Comparison of ENCODE assay signal across 8 mouse cellular contexts in the genomic region with DNA sequence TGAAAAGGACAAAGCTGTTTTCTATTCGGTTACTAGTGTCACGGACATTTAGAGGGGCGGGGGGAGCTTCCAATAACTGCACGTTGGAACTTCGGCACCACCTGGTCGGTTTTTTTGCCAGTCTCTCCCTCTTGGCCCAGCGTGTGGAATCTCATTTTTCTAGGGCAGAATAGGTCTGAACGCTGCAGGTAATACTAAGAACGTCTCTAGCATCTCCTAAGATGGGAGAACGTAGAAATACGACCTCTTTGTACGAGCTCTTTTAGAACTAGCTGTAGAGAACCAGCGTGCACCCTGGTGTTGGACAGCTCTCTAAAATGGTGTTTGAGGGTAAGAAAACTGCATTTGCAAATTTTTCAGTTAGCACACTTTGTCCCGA. TPM values are rescaled to one million over a fixed set of nuclear protein-coding genes. Genes with fewer than 3 reads are reported as not detected.
A peak's percentile ranks its signal among the peaks of the same experiment; 100 is the strongest.
DNase-seq lines count a peak whose midpoint lies in the region; ATAC-seq and TF ChIP-seq lines count a peak whose summit lies in the region.

No protein-coding gene starts in this region.

- peak overlapping the region; percentile 87 for H3K27ac ChIP-seq in left cerebral cortex, adult 2 months
- H3K27ac ChIP-seq in bone marrow macrophage, adult 2 months (ENCODE audit: insufficient read depth, low read depth, low read length), result peak overlapping the region; percentile 79
- H3K27ac ChIP-seq in hindbrain, embryonic 15.5 days (replicated peaks), result peak overlapping the region; percentile 92
- peak overlapping the region; percentile 95 for H3K27ac ChIP-seq in midbrain, embryonic 15.5 days

- DNase-seq in left cerebral cortex, adult 2 months (ENCODE audit: extremely low spot score in 1 of 2, low spot score in 2 of 2), result no peak
- DNase-seq in left cerebral cortex, adult 11 months (ENCODE audit: low spot score), result no peak
- no peak for DNase-seq in adrenal gland, postnatal 25 days
- DNase-seq in layer of hippocampus, postnatal 10 days (ENCODE audit: low spot score in 2 of 2), result no peak

- no peak for TF ChIP-seq POLR2A in bone marrow macrophage, adult 2 months (IDR thresholded peaks at IDR 0.05; ENCODE audit: borderline replicate concordance, low read depth, low read length)

- ATAC-seq in hindbrain, embryonic 15.5 days (ENCODE audit: low FRiP score, low read depth), result no peak
- ATAC-seq in midbrain, embryonic 15.5 days (replicated peaks), result peak; percentile 12
- ATAC-seq in megakaryocyte-erythroid progenitor cell, adult 5-6 weeks (replicated peaks; ENCODE audit: low FRiP score, low TSS enrichment, poor library complexity, severe bottlenecking), result no peak

- under 1% methylated on average over 14 of the region's 14 CpGs for WGBS in hindbrain, embryonic 15.5 days
- WGBS in midbrain, embryonic 15.5 days, result 0% methylated on average over 14 of the region's 14 CpGs

- no peaks in the 10 kb centered on the region for H3K9me3 ChIP-seq in hindbrain, embryonic 15.5 days
- no peaks in the 10 kb centered on the region for H3K9me3 ChIP-seq in midbrain, embryonic 15.5 days

- no peak; the same call in 1 of the 2 replicates for TF ChIP-seq CTCF in left cerebral cortex, adult 2 months (IDR thresholded peaks at IDR 0.05)
- TF ChIP-seq CTCF in bone marrow macrophage, adult 2 months (IDR thresholded peaks at IDR 0.05; ENCODE audit: low read depth, low read length), result no peak

- peak overlapping the region; percentile 75 for H3K9ac ChIP-seq in hindbrain, embryonic 15.5 days
- peak overlapping the region; percentile 93 for H3K9ac ChIP-seq in midbrain, embryonic 15.5 days

- intact Hi-C loops in left cerebral cortex, adult 2 months (cut with DNase I), result loop anchor here (1.0 kb wide), 1 partner anchor 93 kb away; no protein-coding TSS in a partner anchor

- H3K4me2 ChIP-seq in hindbrain, embryonic 15.5 days, result peak overlapping the region; percentile 67
- peak overlapping the region; percentile 70 for H3K4me2 ChIP-seq in midbrain, embryonic 15.5 days

- peaks cover under 1% of the 10 kb centered on the region; the same call in 1 of the 2 replicates for H3K36me3 ChIP-seq in hindbrain, embryonic 15.5 days
- H3K36me3 ChIP-seq in midbrain, embryonic 15.5 days (replicated peaks), result 0 out of 2 replicates have a peak, but pooled peaks cover under 1% of the 10 kb centered on the region

- H3K4me3 ChIP-seq in left cerebral cortex, adult 2 months, result peak overlapping the region; percentile 83
- peak overlapping the region; percentile 88 for H3K4me3 ChIP-seq in bone marrow macrophage, adult 2 months (ENCODE audit: insufficient read depth, low read length)
- peak overlapping the region; percentile 79 for H3K4me3 ChIP-seq in hindbrain, embryonic 15.5 days
- H3K4me3 ChIP-seq in midbrain, embryonic 15.5 days, result peak overlapping the region; percentile 98

- no peaks in the 10 kb centered on the region for H3K27me3 ChIP-seq in hindbrain, embryonic 15.5 days
- H3K27me3 ChIP-seq in midbrain, embryonic 15.5 days (replicated peaks), result no peaks in the 10 kb centered on the region

- H3K4me1 ChIP-seq in bone marrow macrophage, adult 2 months (ENCODE audit: control insufficient read depth, insufficient read depth, low read length), result peaks cover 22% of the 10 kb centered on the region
- H3K4me1 ChIP-seq in hindbrain, embryonic 15.5 days (replicated peaks), result peaks cover 22% of the 10 kb centered on the region
- peaks cover 20% of the 10 kb centered on the region for H3K4me1 ChIP-seq in midbrain, embryonic 15.5 days

RNA-seq across cellular contexts. Expression of gene Tfrc, which starts 0.7 kb away (rescaled TPM):
- total RNA-seq in left cerebral cortex, adult 2 months (2021), result 10 to 100 TPM; 68.3 to 85.0 TPM
- 45.0 and 47.0 TPM in 2 replicates for polyA plus RNA-seq in bone marrow macrophage, adult 2 months (2012; ENCODE audit: insufficient read depth, insufficient read length, missing spikeins)
- polyA plus RNA-seq in hindbrain, embryonic 15.5 days (2015; fragmentation: Nextera tagmentation; extraction: Ambion mirVana), result 29.9 and 33.5 TPM in 2 replicates
- 33.0 and 35.6 TPM in 2 replicates for polyA plus RNA-seq in midbrain, embryonic 15.5 days (2015; fragmentation: Nextera tagmentation; extraction: Ambion mirVana)
- 37.9 and 42.6 TPM in 2 replicates for total RNA-seq in adrenal gland, postnatal 25 days (2021)
- total RNA-seq in megakaryocyte-erythroid progenitor cell, adult 5-6 weeks (2014; fragmentation: Nextera tagmentation), result 316 and 327 TPM in 2 replicates
- 261 and 333 TPM in 2 replicates for total RNA-seq in megakaryocyte-erythroid progenitor cell, adult 5-6 weeks (2017)
- total RNA-seq in layer of hippocampus, postnatal 10 days (2021), result 100 to 1,000 TPM in 1 of 2 experiments, 10 to 100 TPM in 1; 97.9 to 112 TPM

RNA-seq across cellular contexts. Expression of gene Tnk2, which starts 34.3 kb away (rescaled TPM):
- 100 to 1,000 TPM; 239 to 244 TPM for total RNA-seq in left cerebral cortex, adult 2 months (2021)
- polyA plus RNA-seq in bone marrow macrophage, adult 2 months (2012; ENCODE audit: insufficient read depth, insufficient read length, missing spikeins), result 3.5 and 6.8 TPM in 2 replicates
- polyA plus RNA-seq in hindbrain, embryonic 15.5 days (2015; fragmentation: Nextera tagmentation; extraction: Ambion mirVana), result 19.3 and 25.9 TPM in 2 replicates
- polyA plus RNA-seq in midbrain, embryonic 15.5 days (2015; fragmentation: Nextera tagmentation; extraction: Ambion mirVana), result 22.0 and 24.2 TPM in 2 replicates
- 34.8 and 52.2 TPM in 2 replicates for total RNA-seq in adrenal gland, postnatal 25 days (2021)
- 45.7 and 54.4 TPM in 2 replicates for total RNA-seq in megakaryocyte-erythroid progenitor cell, adult 5-6 weeks (2014; fragmentation: Nextera tagmentation)
- total RNA-seq in megakaryocyte-erythroid progenitor cell, adult 5-6 weeks (2017), result 27.7 and 28.6 TPM in 2 replicates
- 100 to 1,000 TPM; 114 to 128 TPM for total RNA-seq in layer of hippocampus, postnatal 10 days (2021)
